Mouse (Mus musculus): ENCODE measurements at regions not wholly inside any gene's neighbourhood (a gene's known extent, or its start where the extent isn't known, plus 50 kb on each side); places are given as distances from the start of the nearest gene placed in this dataset.

GRCm38 (mm10) chr17:47162459-47162858 lies 152.1 kb upstream of the Ubr2 start:
- TF ChIP-seq CTCF (IDR thresholded peaks at IDR 0.05; ENCODE audit: low read depth, low read length) = no peak
- TF ChIP-seq POLR2A (IDR thresholded peaks at IDR 0.05; ENCODE audit: insufficient read depth, low read length) = no peak
